Mouse (Mus musculus) embryonic fibroblast, embryonic 13.5 days (primary cell): ENCODE data around the gene Cdc42. TPM values are rescaled to one million over a fixed set of nuclear protein-coding genes. Genes with fewer than 3 reads are reported as not detected.

Experiments used
- H3K27ac ChIP-seq: 2 replicates; pipeline ENCODE4 v1.5.1; 2012; ENCODE audit warnings: low read length, control low read depth, inconsistent platforms; ENCODE audit not compliant: insufficient read depth
- H3K4me1 ChIP-seq: 2 replicates; pipeline ENCODE4 v1.6.1; 2011; ENCODE audit warnings: low read length; ENCODE audit not compliant: control insufficient read depth, insufficient read depth
- H3K4me3 ChIP-seq: 2 replicates; pipeline ENCODE4 v1.5.1; 2011; ENCODE audit warnings: mild to moderate bottlenecking, control low read depth, low read length; ENCODE audit not compliant: insufficient read depth
- CTCF ChIP-seq: IDR thresholded peaks from 2 replicates; pipeline ENCODE4 v1.5.1; 2011; ENCODE audit warnings: mild to moderate bottlenecking, control low read depth, low read length, moderate library complexity, borderline replicate concordance; ENCODE audit not compliant: insufficient read depth
- POLR2A ChIP-seq: IDR thresholded peaks from 2 replicates; pipeline ENCODE4 v1.6.1; 2011; ENCODE audit warnings: low read depth, mild to moderate bottlenecking, control low read depth, low read length, moderate library complexity
- polyA plus RNA-seq: library from polyadenylated mRNA; stranded (reverse); fragments of >200 nt; gene quantifications from 2 replicates; pipeline ENCODE4 v1.2.4, GENCODE M21; 2011; ENCODE audit warnings: low read depth; ENCODE audit not compliant: missing spikeins, insufficient read length

The Cdc42 gene
- polyA plus RNA-seq: 576 and 580 TPM in 2 replicates

DNA sequence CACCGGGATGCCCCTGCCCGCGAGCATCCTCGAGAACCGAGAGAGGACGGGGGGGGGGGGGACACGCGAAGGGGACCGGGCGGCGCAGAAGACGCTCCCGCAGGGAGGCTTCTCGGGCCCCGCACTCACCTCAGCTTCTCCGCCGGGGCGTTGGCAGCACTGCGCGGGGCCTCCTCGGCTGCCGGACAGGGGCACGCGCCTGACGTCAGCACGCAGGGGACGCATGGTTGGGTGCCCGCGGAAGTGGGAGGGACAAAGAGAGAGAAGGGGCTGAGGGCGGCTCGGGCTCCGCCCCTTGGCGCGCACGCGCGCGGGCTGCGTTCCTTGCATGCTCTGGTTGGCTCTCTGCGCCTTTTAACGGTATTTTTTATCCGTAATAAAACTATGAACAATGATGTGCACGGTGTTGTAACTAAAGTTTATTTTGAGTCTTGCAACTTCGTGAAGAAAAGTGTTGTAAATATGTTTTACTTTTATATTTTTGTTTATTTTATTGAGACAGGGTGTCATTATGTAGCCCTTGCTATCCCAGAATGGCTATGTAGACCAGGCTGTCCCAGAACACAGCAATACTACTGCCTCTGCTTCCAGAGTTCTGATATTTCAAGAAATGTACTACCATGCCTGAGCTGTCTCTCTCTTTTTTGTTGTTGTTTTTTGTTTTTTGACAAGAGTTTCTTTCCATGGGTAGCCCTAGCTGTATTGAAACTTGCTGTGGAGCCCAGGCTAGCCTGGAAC, at the start of gene Cdc42:
Cdc42 (minus strand) TSS at position 204 of the 738 bp plus-strand sequence.
- TF ChIP-seq POLR2A (peak; percentile 93), CTCF (no peak)
- peaks cover 4% of the 10 kb centered on the region; the same call in 1 of the 2 replicates for H3K4me1 ChIP-seq
- H3K4me3 ChIP-seq: peak within 1 kb of the TSS; percentile 100
- peak within 1 kb of the TSS; percentile 78 for H3K27ac ChIP-seq

DNA sequence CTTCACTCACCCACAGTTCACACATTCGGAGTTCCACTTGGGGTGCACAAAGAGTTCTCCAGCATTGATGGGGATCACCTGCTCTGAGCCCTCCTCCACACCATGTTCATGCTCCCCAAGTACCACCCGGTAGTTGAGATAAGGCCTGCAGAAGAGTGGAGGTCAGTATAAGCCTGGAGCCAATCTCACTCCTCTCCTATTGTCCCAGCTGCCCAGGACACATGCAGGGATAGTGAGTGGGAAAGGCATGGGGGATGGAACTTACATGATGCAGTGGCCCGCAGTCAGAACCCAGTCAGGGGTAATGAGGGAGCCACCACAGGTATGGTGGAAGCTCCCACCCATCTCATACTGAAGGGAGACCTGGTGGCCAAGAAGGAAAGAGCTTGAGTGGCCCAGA, 48.1 kb upstream of the Cdc42 start:
- H3K27ac ChIP-seq: no peak overlapping the region
- TF ChIP-seq POLR2A (no peak), CTCF (no peak)

GRCm38 (mm10) chr4:137396641-137397525, 39.4 kb upstream of the Cdc42 start:
- Histone ChIP-seq H3K4me1 (no peaks in the 10 kb centered on the region), H3K4me3 (no peak overlapping the region), H3K27ac (no peak overlapping the region)
- no peak for TF ChIP-seq CTCF
- no peak for TF ChIP-seq POLR2A

More for the DNA sequence above, 48.1 kb upstream of the Cdc42 start:
- Histone ChIP-seq H3K4me3 (no peak overlapping the region), H3K4me1 (no peaks in the 10 kb centered on the region)

- TF ChIP-seq POLR2A (no peak), CTCF (no peak)
- H3K4me1 ChIP-seq: no peaks in the 10 kb centered on the region
- no peak overlapping the region for H3K27ac ChIP-seq
- H3K4me3 ChIP-seq: no peak overlapping the region
These were observed 36.0 kb upstream of the Cdc42 start for GRCm38 (mm10) chr4:137393378-137394135.

DNA sequence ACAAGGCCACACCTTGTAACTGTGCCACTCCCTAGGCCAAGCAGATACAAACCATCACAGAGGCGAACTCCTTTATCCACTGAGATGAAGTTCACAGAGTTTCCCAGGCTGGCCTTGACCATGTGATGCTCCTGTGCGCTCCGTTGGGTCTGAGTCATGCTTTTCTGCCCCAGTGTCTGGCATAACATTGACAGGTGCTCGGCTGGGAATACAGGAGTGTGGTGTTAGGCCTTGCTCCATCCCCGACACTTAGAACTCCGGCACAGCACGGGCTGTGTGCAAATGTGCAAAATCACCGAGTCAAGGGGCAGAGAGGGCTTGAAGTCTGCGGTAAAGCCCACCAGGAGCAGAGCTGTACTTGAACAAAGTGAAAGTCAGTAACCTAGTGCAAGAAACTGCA, 35.4 kb upstream of the Cdc42 start:
- H3K4me1 ChIP-seq: no peaks in the 10 kb centered on the region

DNA sequence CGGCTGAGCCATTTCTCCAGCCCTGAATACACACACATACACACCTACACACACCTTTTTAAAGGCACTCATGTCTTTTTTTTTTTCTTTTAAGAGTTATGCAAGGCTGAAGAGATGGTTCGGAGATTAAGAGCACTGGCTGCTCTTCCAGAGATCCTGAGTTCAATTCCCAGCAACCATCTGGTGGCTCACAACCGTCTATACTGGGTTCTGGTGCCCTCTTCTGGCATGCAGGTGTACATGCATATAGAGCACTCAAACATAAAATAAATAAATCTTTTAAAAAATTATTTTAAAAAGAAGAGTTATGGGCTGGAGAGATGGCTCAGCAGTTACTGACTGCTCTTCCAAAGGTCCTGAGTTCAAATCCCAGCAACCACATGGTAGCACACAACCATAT, 33.8 kb upstream of the Cdc42 start:
- Histone ChIP-seq H3K4me1 (no peaks in the 10 kb centered on the region), H3K4me3 (no peak overlapping the region), H3K27ac (no peak overlapping the region)
- TF ChIP-seq CTCF: no peak
- TF ChIP-seq POLR2A: no peak

More for the DNA sequence above, 35.4 kb upstream of the Cdc42 start:
- TF ChIP-seq CTCF (no peak), POLR2A (no peak)
- H3K4me3 ChIP-seq: no peak overlapping the region
- H3K27ac ChIP-seq: no peak overlapping the region

- Histone ChIP-seq H3K4me3 (no peak overlapping the region), H3K27ac (no peak overlapping the region), H3K4me1 (no peaks in the 10 kb centered on the region)
- no peak for TF ChIP-seq POLR2A
- TF ChIP-seq CTCF: no peak
These were observed 32.7 kb upstream of the Cdc42 start for GRCm38 (mm10) chr4:137390196-137390595.

DNA sequence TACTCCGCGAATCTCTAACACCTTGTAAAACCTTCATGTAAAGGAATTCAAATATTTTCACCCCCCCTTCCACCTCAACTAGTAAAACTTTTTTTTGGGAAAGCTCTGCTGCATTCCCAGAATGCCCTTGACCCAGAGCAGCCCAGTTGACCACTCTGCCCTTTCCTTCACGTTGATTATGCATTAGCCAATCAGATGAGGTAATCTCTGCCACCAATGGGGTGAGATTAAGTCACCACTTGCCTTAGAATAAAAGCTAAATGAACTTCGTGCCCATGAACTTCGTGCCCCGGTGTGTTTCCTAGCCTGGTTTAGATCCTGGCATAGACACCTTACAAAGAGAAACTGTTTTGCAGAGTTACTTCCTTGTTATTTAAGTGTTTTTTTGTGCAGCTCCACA, 31.5 kb upstream of the Cdc42 start:
- Histone ChIP-seq H3K4me1 (no peaks in the 10 kb centered on the region), H3K4me3 (peak overlapping the region; percentile 70; the same call in 1 of the 2 replicates), H3K27ac (peak overlapping the region; percentile 90; the same call in 1 of the 2 replicates)
- TF ChIP-seq POLR2A (peak; percentile 2; the same call in 1 of the 2 replicates), CTCF (no peak)
